Mouse (Mus musculus) liver, postnatal 0 days (tissue): ENCODE results near the gene Smurf1. TPM values are rescaled to one million over a fixed set of nuclear protein-coding genes. Genes with fewer than 3 reads are reported as not detected.
A peak's percentile ranks its signal among the peaks of the same experiment; 100 is the strongest.

Source experiments
- ATAC-seq: fragments of 200-750 bp; cut with Nextera tagmentation; 2 replicates; pipeline ENCODE4 v1.8.0; 2017; ENCODE audit warnings: mild to moderate bottlenecking, moderate library complexity
- DNase-seq: peaks from one replicate; pipeline ENCODE4 v3.0.0-alpha.2; 2016
- H3K27ac ChIP-seq: fragments of 300-500 bp; sonication (generic); 2 replicates; pipeline ENCODE4 v1.5.1; 2014; ENCODE audit warnings: antibody characterized with exemption, moderate library complexity, mild to moderate bottlenecking, low read depth
- H3K27me3 ChIP-seq: fragments of 300-500 bp; sonication (generic); 2 replicates; pipeline ENCODE4 v1.6.1; 2014; ENCODE audit warnings: low read length, control low read depth, mixed read lengths; ENCODE audit not compliant: insufficient read depth
- H3K36me3 ChIP-seq: fragments of 300-500 bp; sonication (generic); replicated peaks from 2 replicates; pipeline ENCODE4 v1.6.1; 2014; ENCODE audit warnings: mild to moderate bottlenecking, control low read depth, low read length, moderate library complexity, mixed read lengths; ENCODE audit not compliant: insufficient read depth
- H3K4me1 ChIP-seq: fragments of 300-500 bp; sonication (generic); 2 replicates; pipeline ENCODE4 v1.6.1; 2014; ENCODE audit warnings: antibody characterized with exemption, mild to moderate bottlenecking, control low read depth; ENCODE audit not compliant: insufficient read depth
- H3K4me2 ChIP-seq: fragments of 300-500 bp; sonication (generic); 2 replicates; pipeline ENCODE4 v1.6.1; 2014; ENCODE audit warnings: low read depth, mild to moderate bottlenecking, low read length, moderate library complexity, mixed read lengths
- H3K4me3 ChIP-seq: fragments of 300-500 bp; sonication (generic); 2 replicates; pipeline ENCODE4 v1.5.1; 2014; ENCODE audit warnings: low read depth, low read length
- H3K9ac ChIP-seq: fragments of 300-500 bp; sonication (generic); replicated peaks from 2 replicates; pipeline ENCODE4 v1.6.1; 2014; ENCODE audit warnings: mild to moderate bottlenecking, moderate library complexity
- H3K9me3 ChIP-seq: fragments of 300-500 bp; sonication (generic); 2 replicates; pipeline ENCODE4 v1.6.1; 2016; ENCODE audit warnings: mild to moderate bottlenecking, control low read depth, low read length, mixed read lengths
- CTCF ChIP-seq: sonication (generic); IDR thresholded peaks from 2 replicates; pipeline ENCODE4 v1.5.1; 2016; ENCODE audit warnings: antibody characterized with exemption, low read depth
- EP300 ChIP-seq: IDR thresholded peaks from 2 replicates; pipeline ENCODE4 v1.6.1; 2016; ENCODE audit warnings: antibody characterized with exemption, low read depth, mild to moderate bottlenecking
- WGBS: fragments of 180-500 bp; shearing (Covaris S2); extraction: QIAGEN DNeasy Blood & Tissue Kit; methylation state at CpG from one replicate; pipeline ENCODE4 v1.1.7; 2014; ENCODE audit not compliant: insufficient replicate concordance; 5-methylcytosine and 5-hydroxymethylcytosine counted together
- polyA plus RNA-seq: library from polyadenylated mRNA; unstranded; fragments of >200 nt; fragmentation: Nextera tagmentation; extraction: Ambion mirVana; gene quantifications from 2 replicates; pipeline ENCODE4 v1.2.1, GENCODE M21; 2015

The Smurf1 gene
- polyA plus RNA-seq, 1 experiment from 2014 or later, result 2.2 TPM

DNA sequence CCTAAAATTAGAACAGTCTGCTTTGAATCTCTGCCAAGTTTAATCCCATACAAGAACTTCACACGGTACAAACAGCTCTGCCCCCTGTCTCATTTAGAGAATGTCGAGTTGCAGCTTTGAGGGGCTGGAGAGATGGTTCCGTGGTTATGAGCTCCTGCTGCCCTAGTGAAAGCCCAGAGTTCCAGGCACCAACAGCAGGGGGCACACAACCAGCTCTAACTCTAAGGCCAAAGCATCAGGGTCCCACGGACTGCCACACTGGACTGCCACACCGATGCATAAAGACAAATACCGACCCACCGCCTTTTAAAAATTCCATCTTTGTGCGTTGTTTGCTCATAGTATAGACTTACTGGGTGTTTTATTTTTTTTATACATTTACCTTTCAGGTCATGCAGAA lies 98.7 kb downstream of the Smurf1 start:
- no peak overlapping the region for H3K27ac ChIP-seq
- TF ChIP-seq EP300, result no peak
- no peak; the same call in 1 of the 2 replicates for TF ChIP-seq CTCF
- H3K27me3 ChIP-seq, result no peaks in the 10 kb centered on the region
- ATAC-seq (no peak), DNase-seq (no peak)
- no peaks in the 10 kb centered on the region for H3K4me1 ChIP-seq
- no peak overlapping the region for H3K9ac ChIP-seq
- H3K4me2 ChIP-seq, result no peak overlapping the region
- no peaks in the 10 kb centered on the region for H3K36me3 ChIP-seq
- H3K9me3 ChIP-seq, result no peaks in the 10 kb centered on the region
- no peak overlapping the region for H3K4me3 ChIP-seq
- 79% methylated on average over 8 of the region's 8 CpGs for WGBS

DNA sequence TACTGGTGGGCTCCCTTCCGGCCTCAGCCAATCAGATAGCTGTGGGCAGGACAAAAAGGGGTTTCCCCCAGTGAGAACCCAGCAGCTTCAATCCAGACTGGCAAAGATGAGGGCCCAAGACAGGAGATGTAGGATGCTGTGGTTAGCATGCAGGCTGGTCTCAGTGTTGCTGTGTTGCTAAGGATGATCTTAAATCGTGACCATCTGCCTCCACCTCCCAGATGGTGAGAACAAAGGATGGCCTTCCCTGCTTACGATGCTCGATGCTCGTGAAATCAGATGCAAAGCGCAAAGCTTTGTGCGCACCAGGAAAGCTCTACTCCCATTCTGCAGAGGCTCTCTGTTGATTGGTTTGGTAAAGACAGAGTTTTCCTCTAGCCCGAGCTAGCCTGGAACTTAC lies 104.7 kb downstream of the Smurf1 start:
- ATAC-seq (no peak), DNase-seq (no peak)
- H3K4me2 ChIP-seq, result no peak overlapping the region
- H3K4me3 ChIP-seq, result no peak overlapping the region
- WGBS, result 94% methylated on average over 8 of the region's 8 CpGs
- H3K9ac ChIP-seq, result no peak overlapping the region
- no peaks in the 10 kb centered on the region for H3K27me3 ChIP-seq
- no peaks in the 10 kb centered on the region for H3K4me1 ChIP-seq
- H3K36me3 ChIP-seq, result peaks cover 42% of the 10 kb centered on the region
- H3K27ac ChIP-seq, result no peak overlapping the region
- TF ChIP-seq EP300 (no peak), CTCF (no peak)
- H3K9me3 ChIP-seq, result peaks cover 5% of the 10 kb centered on the region; the same call in 1 of the 2 replicates

DNA sequence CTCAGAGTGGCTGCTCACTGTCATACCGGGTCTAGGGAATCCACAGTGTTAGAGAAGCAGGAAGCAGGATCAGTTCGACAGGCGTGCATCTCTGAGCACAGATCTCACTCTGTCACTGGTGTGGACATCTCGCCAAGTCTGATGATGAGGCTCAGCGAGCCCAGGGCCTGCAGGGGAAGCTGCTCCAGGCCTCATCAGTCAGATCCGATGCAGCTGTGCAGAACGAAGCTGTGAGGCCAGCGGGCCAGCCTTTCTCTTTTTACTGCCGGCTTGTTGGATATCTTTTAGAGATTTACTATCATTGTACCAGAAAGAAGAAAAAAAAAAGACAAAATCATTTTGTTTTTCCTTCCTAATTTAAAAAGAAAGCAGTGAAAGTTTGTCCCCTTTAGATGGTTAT lies 106.4 kb downstream of the Smurf1 start:
- no peak overlapping the region for H3K27ac ChIP-seq
- H3K4me2 ChIP-seq, result no peak overlapping the region
- H3K4me1 ChIP-seq, result no peaks in the 10 kb centered on the region
- no peak for DNase-seq
- no peak for ATAC-seq
- peaks cover 50% of the 10 kb centered on the region for H3K36me3 ChIP-seq
- WGBS, result 94% methylated on average over 9 of the region's 9 CpGs
- TF ChIP-seq EP300, result no peak
- TF ChIP-seq CTCF, result no peak
- H3K9me3 ChIP-seq, result peaks cover 5% of the 10 kb centered on the region; the same call in 1 of the 2 replicates
- H3K9ac ChIP-seq, result no peak overlapping the region
- no peak overlapping the region for H3K4me3 ChIP-seq
- no peaks in the 10 kb centered on the region for H3K27me3 ChIP-seq

DNA sequence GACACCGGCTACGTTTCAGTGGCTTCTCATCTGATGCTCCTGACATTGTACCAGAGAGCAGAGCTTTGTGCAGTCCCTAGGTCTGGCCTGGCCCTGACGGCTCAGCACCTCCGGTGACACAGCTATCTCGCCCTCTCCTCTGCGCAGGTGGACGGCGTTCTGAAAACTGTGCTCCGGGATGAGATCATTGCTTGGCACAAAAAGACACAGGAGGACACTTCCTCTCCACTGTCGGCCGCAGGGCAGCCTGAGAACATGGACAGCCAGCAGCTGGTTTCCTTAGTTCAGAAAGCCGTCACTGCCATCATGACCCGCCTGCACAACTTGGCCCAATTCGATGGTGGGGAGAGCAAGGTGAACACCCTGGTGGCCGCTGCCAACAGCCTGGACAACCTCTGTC lies 107.1 kb downstream of the Smurf1 start:
- no peak overlapping the region for H3K4me2 ChIP-seq
- no peak for ATAC-seq
- DNase-seq, result no peak
- peaks cover 5% of the 10 kb centered on the region; the same call in 1 of the 2 replicates for H3K9me3 ChIP-seq
- H3K9ac ChIP-seq, result no peak overlapping the region
- H3K4me3 ChIP-seq, result no peak overlapping the region
- H3K36me3 ChIP-seq, result peaks cover 57% of the 10 kb centered on the region
- no peaks in the 10 kb centered on the region for H3K27me3 ChIP-seq
- 91% methylated on average over 15 of the region's 15 CpGs for WGBS
- H3K4me1 ChIP-seq, result no peaks in the 10 kb centered on the region
- no peak overlapping the region for H3K27ac ChIP-seq
- TF ChIP-seq EP300 (no peak), CTCF (no peak)

DNA sequence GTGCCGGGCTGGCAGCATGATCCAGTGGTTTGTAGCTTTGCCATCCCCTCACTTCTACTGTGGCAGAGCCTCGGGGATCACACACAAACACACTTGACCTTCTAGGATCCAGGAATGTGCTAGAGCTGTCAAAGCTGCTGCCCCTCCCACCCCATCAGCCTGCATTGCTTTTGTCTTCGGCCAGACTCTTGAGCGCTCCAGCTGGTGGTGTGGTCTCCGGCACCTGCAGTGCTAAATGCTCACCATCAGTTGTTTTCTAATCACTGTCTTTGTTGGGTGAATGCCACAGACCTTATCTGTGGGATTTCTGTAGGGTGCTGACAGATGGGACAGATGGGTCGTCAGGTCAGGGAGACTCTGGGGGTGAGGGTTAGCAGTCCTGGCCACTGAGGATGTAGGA lies 109.7 kb downstream of the Smurf1 start:
- H3K9ac ChIP-seq, result no peak overlapping the region
- H3K9me3 ChIP-seq, result peaks cover 4% of the 10 kb centered on the region; the same call in 1 of the 2 replicates
- no peak overlapping the region for H3K4me3 ChIP-seq
- H3K27ac ChIP-seq, result no peak overlapping the region
- H3K36me3 ChIP-seq, result peaks cover 78% of the 10 kb centered on the region
- no peak for ATAC-seq
- H3K4me1 ChIP-seq, result no peaks in the 10 kb centered on the region
- TF ChIP-seq EP300 (no peak), CTCF (no peak)
- 68% methylated on average over 6 of the region's 6 CpGs for WGBS
- no peak overlapping the region for H3K4me2 ChIP-seq
- no peak for DNase-seq
- no peaks in the 10 kb centered on the region for H3K27me3 ChIP-seq

DNA sequence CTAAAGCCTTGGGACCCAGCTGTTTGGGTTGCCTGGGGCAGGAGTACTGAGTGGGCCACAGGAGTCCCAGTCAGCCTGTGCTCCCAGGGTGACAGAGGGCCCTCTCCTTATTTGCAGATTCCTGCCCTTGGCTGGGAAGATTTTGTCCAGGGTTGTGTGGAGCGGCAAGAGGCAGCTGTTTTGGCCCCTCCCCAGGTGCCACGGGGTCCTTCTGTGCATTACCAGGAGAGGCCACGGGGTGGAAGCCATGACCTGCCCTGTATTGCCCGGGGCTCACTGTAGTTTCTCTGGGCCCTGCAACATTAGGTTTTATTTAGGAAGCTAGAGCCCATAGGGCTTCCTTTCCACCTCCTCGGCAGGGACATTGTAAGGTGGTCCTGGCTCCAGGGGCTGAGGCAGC lies 111.7 kb downstream of the Smurf1 start:
- ATAC-seq (no peak), DNase-seq (no peak)
- TF ChIP-seq EP300 (no peak), CTCF (no peak)
- Histone ChIP-seq H3K27ac (no peak overlapping the region), H3K9ac (no peak overlapping the region), H3K4me2 (no peak overlapping the region), H3K4me1 (no peaks in the 10 kb centered on the region), H3K4me3 (no peak overlapping the region), H3K36me3 (peaks cover 78% of the 10 kb centered on the region), H3K27me3 (no peaks in the 10 kb centered on the region), H3K9me3 (no peaks in the 10 kb centered on the region)
- WGBS, result 91% methylated on average over 5 of the region's 5 CpGs

DNA sequence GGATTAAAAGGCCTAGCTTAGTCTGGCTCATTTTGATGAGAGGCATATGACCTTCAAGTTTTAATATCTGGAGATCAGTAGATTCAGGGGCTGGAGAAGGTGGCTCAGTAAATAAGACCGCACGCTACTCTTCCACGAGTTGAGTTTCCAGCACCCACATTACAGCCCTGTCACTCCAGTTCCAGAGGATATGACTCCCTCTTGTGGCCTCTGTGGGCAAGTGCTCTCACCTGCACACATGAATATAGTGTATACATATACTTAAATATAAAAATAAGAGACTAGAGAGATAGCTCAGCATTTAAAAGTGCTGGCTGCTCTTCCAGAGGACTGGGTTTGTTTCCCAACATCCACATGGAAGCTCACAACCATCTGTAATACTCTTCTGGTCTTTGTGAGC lies 113.8 kb downstream of the Smurf1 start:
- Histone ChIP-seq H3K27ac (no peak overlapping the region), H3K9me3 (no peaks in the 10 kb centered on the region), H3K36me3 (peaks cover 80% of the 10 kb centered on the region), H3K9ac (no peak overlapping the region), H3K4me2 (no peak overlapping the region), H3K4me1 (no peaks in the 10 kb centered on the region), H3K27me3 (no peaks in the 10 kb centered on the region), H3K4me3 (no peak overlapping the region)
- TF ChIP-seq CTCF (peak; percentile 26; the same call in 1 of the 2 replicates), EP300 (no peak)
- DNase-seq (no peak), ATAC-seq (no peak)
- 89% methylated on average over 3 of the region's 3 CpGs for WGBS
